Mouse (Mus musculus) neutrophil, adult 5-6 weeks (primary cell): ENCODE data around the gene Ism1. TPM values are rescaled to one million over a fixed set of nuclear protein-coding genes. Genes with fewer than 3 reads are reported as not detected.

Source experiments
- ATAC-seq: fragments of 151-379, 151-347 bp; 2 replicates; pipeline ENCODE4 v1.8.0; 2017; ENCODE audit warnings: mild to moderate bottlenecking, moderate TSS enrichment; ENCODE audit not compliant: insufficient number of reproducible peaks, poor library complexity, low FRiP score, severe bottlenecking; ENCODE audit errors: extremely low read depth
- total RNA-seq: library from RNA; stranded (forward); fragments of 200-1000 nt; gene quantifications from 2 replicates; pipeline ENCODE4 v1.2.3, GENCODE M21; 2017

Gene Ism1
- not detected in 2 replicates for total RNA-seq

DNA sequence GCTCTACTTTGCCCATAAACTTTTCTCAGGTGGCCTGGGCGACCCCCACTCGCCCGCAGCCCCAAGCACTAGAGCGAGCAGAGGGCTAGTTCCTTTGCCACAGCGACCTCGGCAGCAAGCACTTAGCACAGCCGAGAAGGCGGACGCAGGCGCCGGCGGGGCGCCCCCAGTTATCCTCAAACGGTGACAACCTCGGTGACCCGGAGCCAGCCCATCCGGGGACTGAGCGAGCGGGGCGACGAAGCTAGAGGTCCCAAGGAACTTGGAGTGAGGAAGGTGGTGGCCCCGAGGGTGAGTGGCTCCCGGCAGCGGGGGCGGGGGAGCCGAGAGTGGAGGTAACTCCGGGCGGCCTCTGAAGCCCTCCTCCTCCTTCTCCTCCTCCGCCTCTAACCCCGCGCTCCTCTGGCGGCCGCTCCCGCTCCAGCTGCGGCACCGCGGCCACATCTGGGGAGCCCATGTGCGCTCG lies at the start of gene Ism1:
Gene Ism1 (plus strand): TSS at position 370 of the 466 bp plus-strand sequence.
- ATAC-seq = no peak

GRCm38 (mm10) chr2:139628731-139629130 lies 49.2 kb upstream of the Ism1 start:
- no peak for ATAC-seq

DNA sequence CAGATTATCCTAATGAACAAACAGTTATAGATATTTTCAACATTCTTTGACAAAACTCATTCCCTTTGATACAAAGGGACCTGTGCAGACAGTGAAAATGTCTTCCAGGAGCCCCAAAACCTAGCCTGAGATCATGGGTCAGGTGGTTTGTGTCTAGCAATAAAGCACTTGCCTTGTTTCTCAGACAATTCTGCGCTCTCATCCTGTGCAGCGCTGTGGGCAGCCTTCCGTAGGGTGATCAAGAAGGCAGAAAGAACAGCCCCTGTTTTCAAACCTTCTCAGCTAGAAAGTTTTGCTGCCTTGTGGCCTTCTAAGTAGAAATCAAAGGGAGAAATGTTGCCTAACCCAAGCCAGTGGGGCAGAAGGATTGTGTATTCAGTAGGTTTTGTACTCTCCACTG lies 48.3 kb upstream of the Ism1 start:
- ATAC-seq = no peak

GRCm38 (mm10) chr2:139634506-139634905 lies 43.5 kb upstream of the Ism1 start:
- no peak for ATAC-seq

- no peak for ATAC-seq
These were observed 40.1 kb upstream of the Ism1 start for GRCm38 (mm10) chr2:139637861-139638260.

- ATAC-seq = no peak
These were observed 36.1 kb upstream of the Ism1 start for GRCm38 (mm10) chr2:139641757-139642385.

- no peak for ATAC-seq
These were observed 28.5 kb upstream of the Ism1 start for GRCm38 (mm10) chr2:139649518-139649917.

DNA sequence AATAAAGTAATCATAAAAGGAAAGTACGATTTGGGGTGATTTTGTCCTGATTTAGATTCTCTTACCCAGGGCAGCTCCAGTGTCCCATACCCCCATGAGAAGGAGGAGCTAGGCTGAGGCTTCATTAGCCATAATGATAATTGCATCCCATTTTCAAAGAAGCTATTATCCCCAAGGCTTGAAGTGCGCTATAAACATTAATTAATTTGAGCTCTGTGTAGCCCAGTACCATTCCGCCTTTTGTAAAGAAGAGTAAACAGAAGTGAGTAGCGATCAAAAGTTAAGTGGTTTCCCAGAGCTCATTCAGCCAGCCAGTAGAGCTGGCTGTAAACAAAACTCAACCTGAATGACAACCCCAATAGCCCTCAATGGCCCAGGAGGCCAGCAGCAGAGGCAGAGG lies 21.2 kb upstream of the Ism1 start:
- no peak for ATAC-seq

GRCm38 (mm10) chr2:139671838-139672237 lies 6.1 kb upstream of the Ism1 start:
- ATAC-seq = no peak

DNA sequence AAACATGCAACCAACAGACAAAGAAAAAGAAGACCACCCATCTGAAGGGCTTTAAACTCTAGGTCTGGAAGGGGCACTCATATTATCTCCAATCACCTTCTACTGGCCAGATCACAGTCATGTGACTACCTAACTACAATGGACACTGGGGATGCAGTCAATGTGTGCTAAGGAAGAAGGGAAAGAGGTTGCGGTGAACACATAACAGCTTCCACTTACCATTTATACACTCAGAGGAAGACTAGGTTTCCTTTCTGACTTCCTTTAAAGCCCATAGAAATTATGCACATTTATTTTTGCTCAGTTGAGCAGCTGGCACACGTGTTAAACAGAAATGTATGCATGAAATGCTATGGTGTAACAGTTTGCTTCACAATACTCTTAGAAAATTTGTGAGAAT lies 5.6 kb upstream of the Ism1 start:
- no peak for ATAC-seq

- no peak for ATAC-seq
These were observed 764 bp upstream of the Ism1 start for GRCm38 (mm10) chr2:139677065-139677762.

- no peak for ATAC-seq
These were observed 530 bp downstream of the Ism1 start for GRCm38 (mm10) chr2:139678275-139679140.

DNA sequence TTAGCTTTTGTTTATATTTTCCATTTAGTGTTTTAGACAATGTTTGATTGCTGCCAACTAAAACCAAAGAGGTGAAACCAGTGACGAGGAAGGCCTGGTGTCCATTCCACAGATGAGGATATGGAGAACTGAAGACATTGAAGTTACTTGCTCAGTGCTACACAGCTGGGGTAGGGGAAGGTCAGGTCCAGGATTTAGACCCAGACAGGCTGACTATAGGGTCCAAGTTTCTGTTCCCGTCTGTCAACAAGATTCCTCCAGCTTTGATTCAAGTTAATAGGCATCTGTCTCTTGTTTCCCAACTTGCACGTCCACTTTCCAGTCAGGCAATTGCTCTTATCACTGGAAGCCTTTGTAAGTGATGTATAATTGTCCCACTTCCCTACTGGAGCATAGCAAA lies 4.6 kb downstream of the Ism1 start:
- no peak for ATAC-seq

DNA sequence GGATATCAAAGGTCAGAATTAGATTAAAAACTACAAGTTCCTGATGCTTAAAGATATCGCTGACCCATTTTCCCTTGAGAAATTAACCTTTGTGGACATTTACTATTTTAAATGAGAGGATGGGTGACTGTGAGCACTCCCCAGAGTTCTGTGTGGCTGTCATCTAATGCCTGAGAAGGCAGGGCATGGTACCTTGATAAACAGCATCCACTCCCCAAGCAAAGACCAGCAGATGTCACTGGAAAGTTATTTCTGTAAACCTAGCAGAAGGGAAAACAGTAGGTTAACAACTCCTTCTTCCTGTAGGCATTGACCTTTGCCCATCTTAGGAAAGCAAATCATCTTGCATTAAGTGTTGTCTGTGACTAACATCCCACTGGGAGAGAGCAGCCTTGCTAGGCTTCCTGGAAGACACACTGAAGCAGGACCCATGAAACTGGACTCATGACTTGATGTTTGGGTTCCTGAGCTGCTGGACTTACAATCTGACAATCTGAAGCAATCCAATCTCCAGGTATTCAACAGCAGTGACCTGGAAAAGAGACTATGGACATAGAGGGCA lies 11.5 kb downstream of the Ism1 start:
- no peak for ATAC-seq

GRCm38 (mm10) chr2:139693521-139693920 lies 15.5 kb downstream of the Ism1 start:
- ATAC-seq = no peak

DNA sequence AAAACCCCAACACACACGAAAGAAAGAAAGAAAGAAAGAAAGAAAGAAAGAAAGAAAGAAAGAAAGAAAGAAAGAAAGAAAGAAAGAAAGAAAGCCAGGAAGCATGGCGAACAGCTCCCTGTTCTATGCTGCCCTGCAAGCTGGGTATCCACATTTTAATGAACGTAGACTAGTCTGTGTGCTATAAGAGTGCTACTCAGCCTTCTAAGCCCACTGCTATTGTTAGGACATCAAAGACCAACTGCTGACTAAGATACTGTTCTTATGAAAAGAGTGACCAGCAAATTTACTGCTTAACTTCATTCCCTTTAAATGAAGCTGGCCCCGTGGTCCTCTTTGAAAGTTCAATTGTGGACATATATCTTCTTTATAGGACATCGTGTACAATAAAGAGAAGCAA lies 16.7 kb downstream of the Ism1 start:
- no peak for ATAC-seq

- ATAC-seq = no peak
These were observed 18.6 kb downstream of the Ism1 start for GRCm38 (mm10) chr2:139696578-139696977.

GRCm38 (mm10) chr2:139700609-139701008 lies 22.6 kb downstream of the Ism1 start:
- no peak for ATAC-seq

GRCm38 (mm10) chr2:139704951-139705350 lies 27.0 kb downstream of the Ism1 start:
- ATAC-seq = no peak
